Mouse (Mus musculus) left cerebral cortex, postnatal 10 days (tissue): ENCODE data around the gene Lmx1a. TPM values are rescaled to one million over a fixed set of nuclear protein-coding genes. Genes with fewer than 3 reads are reported as not detected.

Experiments
- DNase-seq, 2 experiments: peaks; one replicate each; pipeline ENCODE4 v3.0.0; 2021 to 2022; ENCODE audit warnings: low spot score in 2 of 2, mixed read lengths in 1 of 2; ENCODE audit errors: extremely low spot score in 1 of 2
- intact Hi-C: fragments of 180-260 bp; cut with DNase I; formaldehyde crosslinking; loops from one replicate; pipeline ENCODE4 v1.15.1; 2025
- total RNA-seq, 2 experiments: library from RNA; stranded (reverse); gene quantifications; 2 replicates each; pipeline ENCODE4 v1.2.3; 2021

The Lmx1a gene
- not detected for total RNA-seq

- DNase-seq, result no peak
- intact Hi-C loops, result no loop called here
Measured at GRCm38 (mm10) chr1:167689232-167689261, at the start of gene Lmx1a. TSS of gene Lmx1a (plus strand) at chr1:167689237.

DNA sequence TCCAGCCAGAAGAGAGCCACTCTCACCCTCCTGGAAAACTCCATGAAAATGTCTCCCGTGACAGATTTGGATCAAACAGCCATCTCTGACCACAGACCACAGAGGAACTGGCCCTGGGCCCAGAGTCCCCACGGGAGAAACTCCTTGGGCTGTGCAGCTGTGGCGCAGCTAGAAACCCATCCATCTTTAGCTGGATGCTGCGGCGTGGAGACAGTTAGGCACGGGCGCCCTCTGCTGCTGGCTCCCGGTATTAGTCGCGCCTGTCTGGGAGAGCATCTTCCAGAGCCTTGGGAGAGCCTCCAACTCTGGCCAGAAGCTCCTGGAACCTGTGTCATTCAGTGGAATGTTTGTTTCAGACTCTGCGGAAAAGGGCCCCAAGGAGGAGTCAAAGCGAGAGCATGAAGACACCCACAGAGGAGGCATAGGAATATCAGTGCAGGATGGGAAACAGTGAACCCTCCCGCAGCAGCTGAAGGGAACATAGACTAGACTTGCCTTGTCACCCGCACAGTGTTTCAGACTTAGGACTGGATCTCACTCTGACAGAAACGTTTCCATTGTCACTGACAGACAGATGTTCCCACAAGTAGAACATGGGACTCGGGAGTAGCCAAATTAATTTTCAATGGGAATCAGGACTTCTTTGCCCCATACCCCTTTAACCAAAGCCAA is 44.0 kb upstream of the Lmx1a start:
- intact Hi-C loops, result loop anchor here (10.0 kb wide), 1 partner anchor 270 kb away; no protein-coding TSS in a partner anchor
- peak; percentile 83 to 87 for DNase-seq

- no peak for DNase-seq
- intact Hi-C loops, result loop anchor here (10.0 kb wide), 1 partner anchor 266 kb away; no protein-coding TSS in a partner anchor
Measured at GRCm38 (mm10) chr1:167648670-167649069, 40.4 kb upstream of the Lmx1a start.

DNA sequence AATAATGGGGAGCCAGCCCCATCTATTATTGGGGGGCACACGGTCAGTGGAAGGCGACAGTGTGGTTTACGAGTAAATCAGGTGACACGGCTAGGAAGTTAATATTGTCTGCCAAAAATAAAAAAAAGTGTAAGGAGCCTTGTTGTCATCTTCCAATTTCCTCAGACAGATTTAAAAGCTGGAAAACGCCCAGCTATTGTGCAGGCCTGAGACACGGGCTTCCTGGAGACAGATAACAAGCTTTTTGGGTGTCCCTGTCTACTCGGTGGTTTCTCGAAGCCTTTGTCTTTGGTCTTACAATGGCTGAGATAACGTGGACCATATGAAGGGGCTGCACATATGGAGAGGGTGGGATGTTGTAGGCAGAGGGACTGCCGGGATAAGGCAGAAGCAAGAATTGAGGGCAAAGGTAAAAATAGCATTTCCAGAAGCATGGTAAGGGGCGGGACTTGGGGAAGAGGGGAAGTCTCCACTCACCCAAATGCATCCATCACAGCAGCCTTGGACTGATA is 39.9 kb upstream of the Lmx1a start:
- DNase-seq, result no peak
- intact Hi-C loops, result loop anchor here (10.0 kb wide), 1 partner anchor 266 kb away; no protein-coding TSS in a partner anchor

- DNase-seq, result no peak
- intact Hi-C loops, result no loop called here
Measured at GRCm38 (mm10) chr1:167652336-167652735, 36.7 kb upstream of the Lmx1a start.

DNA sequence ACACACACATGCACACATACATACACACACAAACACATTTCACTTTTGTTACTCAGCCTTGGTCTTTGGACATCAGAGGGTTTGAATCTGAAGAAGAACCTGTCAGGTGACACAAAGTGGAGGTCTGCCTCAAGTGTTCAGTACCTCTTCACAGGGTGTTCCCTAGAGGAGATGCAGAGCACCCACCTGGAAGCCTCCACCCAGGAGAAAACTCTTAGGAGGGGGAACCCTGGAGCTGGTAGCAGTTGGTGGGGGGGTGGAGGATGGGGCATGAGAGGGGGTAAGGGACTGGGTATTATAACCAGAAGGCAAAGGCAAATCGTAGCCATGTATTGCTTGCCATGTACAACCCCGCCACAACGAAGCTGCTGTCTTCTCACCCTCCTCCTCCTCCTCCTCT is 30.0 kb upstream of the Lmx1a start:
- intact Hi-C loops, result no loop called here
- no peak for DNase-seq

GRCm38 (mm10) chr1:167660521-167661101 is 28.4 kb upstream of the Lmx1a start:
- peak; percentile 49 to 55 for DNase-seq
- intact Hi-C loops, result no loop called here

DNA sequence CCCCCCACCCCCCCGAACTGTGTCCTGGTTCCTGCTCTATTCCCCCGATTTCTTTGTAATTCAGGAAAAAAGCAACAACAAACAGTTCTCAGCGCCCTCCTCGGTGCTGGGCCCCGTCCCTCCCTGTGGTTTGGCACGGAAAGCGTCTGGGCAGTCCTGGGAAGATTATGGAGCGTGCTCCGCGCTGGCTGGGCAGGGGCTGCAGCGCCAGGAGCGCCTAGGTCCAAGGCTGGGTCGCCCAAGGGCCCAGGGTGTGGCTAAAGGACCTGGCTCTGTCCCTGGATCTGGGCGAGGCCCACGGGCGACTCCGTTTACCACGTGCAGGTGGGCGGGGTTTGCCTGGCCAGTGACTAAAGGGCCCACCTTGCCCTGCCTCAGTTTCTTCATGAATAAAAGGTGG is 27.9 kb upstream of the Lmx1a start:
- peak in 1 of 2 experiments; percentile 37 for DNase-seq
- intact Hi-C loops, result no loop called here

DNA sequence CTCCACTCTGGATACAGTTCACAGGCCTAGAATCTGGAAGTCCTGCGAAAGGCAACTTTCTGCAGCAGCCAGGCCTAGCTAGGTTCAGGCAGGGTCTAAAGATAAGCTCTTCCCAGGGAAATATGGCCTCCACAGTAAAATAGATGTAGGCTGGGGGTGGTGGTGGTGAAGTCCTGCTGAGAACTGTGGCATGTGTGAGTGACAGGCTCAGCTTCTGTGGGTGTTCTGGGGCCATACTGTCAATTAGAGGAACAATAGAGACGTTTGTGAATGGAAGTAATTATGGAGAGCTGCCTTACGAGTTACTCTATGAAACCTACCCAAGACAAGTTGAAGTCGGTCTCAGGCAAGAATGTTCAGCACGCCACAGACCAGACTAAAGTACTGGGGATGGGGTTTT is 25.9 kb upstream of the Lmx1a start:
- intact Hi-C loops, result no loop called here
- no peak for DNase-seq

GRCm38 (mm10) chr1:167669796-167670195 is 19.2 kb upstream of the Lmx1a start:
- intact Hi-C loops, result no loop called here
- DNase-seq, result peak in 1 of 2 experiments; percentile 36

DNA sequence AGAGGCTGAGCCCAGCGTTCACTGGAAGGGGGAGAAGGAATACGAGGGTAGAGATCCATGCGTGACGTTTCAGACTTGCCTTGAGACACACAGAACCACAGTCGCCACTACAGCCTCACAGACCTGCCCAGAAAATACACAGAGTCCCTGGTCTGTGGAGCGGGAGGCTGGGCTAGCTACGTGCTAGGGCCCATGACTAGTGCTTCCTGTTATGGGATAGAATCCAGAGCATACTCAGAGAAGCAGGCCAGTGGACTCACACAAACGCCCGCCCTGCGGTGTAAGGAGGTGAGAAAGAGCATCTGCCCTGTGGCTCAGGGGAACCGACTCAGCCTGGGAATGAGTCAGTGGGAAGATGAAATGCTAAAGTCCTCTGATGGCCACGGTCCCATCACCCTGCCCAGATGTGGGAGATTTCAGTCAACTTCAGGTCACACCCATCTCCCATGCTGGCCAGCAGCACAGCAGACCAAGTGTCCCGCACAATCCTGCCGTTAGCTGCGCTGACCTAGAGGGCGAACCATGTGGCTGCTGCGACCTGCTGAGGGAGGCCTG is 16.5 kb upstream of the Lmx1a start:
- no peak for DNase-seq
- intact Hi-C loops, result no loop called here

- intact Hi-C loops, result no loop called here
- DNase-seq, result no peak
Measured at GRCm38 (mm10) chr1:167679061-167679460, 10.0 kb upstream of the Lmx1a start.

DNA sequence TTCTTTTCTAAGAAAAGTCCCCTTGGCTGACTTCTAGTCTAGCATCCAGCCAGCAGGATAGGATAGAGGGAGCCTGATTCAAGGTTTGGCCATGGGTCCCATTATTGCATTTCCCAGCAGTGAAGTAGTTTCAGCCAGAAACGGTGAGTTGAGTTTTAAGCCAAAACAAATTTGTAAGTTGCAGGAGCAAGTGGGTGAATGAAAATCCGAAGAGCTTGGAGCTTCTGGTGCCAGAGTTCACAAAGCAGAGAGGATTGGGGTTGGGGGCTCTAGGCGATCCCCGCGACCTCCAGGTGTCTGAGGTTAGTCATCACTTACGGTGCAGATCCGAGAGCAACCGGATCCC is 1.1 kb upstream of the Lmx1a start:
- no peak for DNase-seq
- intact Hi-C loops, result no loop called here

DNA sequence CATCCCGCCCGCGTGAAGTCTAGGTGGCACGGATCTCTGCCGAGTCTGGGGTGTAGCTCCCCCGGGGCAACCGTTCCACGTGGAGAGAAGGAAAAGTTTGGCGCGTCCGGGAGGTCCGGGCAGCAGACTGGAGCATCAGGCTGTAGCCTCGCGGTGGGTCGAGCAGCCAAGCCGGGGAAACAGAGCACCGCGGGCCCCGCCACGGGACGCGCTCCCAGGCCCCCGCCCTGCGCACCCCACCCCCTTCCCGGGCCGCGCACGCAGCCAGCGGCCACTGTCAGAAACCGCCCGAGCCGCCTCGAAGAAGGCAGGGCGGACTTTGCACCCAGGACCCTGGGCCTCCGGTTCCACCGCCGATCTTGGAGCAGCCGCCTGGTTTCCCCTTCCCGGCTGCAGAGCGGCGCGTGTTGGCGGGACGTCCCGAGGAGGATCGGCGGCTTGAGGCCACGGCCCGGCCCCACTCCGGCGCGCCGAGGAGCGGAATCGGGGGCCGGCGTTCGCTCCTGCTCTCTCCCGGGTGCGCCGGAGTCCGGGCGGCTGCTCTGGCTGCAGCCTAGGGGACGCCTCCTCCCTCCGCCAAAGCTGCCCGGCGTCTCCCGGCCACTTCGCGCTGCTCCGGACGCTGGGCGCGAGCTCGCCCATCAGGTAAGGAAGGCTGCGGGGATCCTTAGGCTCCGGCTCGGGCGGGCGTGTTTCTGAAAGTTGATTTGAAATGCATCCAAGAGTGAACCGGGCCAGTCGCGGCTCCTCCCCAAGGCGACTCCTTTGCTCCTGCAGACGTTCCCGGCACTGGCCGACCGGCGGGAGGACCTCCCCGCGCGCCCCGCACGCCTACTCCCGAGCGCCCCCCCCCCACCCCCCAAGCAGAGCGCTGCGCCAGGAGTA is 448 bp upstream of the Lmx1a start:
- peak in 1 of 2 experiments; percentile 24 for DNase-seq
- intact Hi-C loops, result no loop called here

DNA sequence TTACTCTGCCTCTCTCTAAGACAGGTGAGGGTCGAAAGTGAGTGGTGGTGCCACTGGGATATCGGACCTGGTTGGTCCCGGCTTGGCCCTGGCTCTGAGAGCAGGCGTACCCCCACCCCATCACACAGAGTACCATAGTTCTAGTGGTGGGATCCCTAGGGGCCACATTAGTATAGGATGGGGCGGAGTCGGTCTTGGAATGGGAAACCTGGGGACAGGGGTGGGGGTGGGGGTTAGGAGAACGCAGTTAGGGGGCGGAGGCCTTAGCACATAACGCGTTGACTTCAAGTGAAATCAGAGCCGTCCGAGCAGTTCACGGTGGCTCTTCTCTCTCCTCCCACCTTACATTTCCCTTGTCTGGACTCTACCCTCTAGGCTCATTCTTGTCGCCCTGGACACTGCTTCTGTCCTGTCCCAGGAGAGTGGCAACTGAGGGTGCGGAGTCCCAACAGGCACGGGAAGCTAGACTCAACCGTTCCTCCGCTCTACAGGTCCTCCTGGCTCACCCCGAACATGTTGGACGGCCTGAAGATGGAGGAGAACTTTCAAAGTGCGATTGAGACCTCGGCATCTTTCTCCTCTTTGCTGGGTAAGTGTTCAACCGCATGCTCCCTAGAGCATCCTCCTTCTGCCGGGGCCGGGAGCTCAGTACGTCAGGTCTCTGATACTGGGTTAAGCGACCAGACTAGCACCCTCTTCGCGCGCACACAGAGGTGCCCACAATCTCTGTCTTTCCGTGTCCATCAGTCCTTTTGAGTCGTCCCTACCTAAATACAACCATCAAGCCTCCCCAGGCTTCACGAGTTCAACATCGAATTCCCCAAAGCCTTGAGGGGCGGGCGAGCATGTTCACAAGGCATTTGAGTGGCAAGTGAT is 463 bp downstream of the Lmx1a start:
- DNase-seq, result no peak
- intact Hi-C loops, result no loop called here

DNA sequence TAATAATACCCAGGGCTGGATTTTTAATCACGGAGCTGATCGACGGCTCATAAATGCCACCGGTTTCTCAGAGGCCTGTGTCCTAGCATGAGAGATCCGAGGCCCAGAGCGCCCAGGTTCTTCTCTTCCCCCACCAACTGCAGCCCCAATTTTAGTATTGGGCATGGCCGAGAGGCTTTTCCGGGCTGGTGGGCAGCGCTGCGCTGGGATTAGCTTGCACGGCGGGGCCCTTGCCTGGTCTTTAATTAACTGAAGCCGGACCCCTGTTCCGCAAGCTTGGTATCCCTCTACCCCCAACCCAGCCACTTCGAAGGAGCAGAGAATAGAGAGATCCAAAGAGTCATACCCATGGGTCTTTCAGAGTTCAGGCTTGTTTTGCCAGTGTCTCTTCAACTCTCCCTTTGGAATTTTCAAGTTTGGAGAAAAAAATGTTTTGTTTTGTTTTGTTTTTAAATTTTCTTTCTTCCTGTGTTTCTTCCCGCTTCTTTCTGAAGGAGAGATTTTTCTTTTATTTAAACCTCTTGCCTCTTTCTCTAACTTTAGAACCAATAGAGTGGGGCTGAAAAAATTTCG is 1.2 kb downstream of the Lmx1a start:
- intact Hi-C loops, result no loop called here
- DNase-seq, result no peak

GRCm38 (mm10) chr1:167690716-167691550 is 1.9 kb downstream of the Lmx1a start:
- no peak for DNase-seq
- intact Hi-C loops, result no loop called here
